Mouse (Mus musculus): ENCODE data around the gene Plcd1. TPM values are rescaled to one million over a fixed set of nuclear protein-coding genes. Genes with fewer than 3 reads are reported as not detected.

Plcd1 gene
- polyA plus RNA-seq, 2 experiments, result 38.2 to 50.0 TPM

- H3K4me1 ChIP-seq (ENCODE audit: control insufficient read depth, insufficient read depth, low read length), result peaks cover 26% of the 10 kb centered on the region
- no peak overlapping the region for H3K4me2 ChIP-seq (replicated peaks; ENCODE audit: low read depth, low read length, severe bottlenecking)
- H3K4me3 ChIP-seq (replicated peaks; ENCODE audit: low read length), result no peak overlapping the region
- TF ChIP-seq POLR2A (IDR thresholded peaks at IDR 0.05; ENCODE audit: borderline replicate concordance, extremely low read depth, insufficient read depth, insufficient read length), result no peak
- no peaks in the 10 kb centered on the region for H3K9me3 ChIP-seq (ENCODE audit: control insufficient read depth, low read length)
- DNase-seq (ENCODE audit: low spot score) (no peak), ATAC-seq (ENCODE audit: low FRiP score, low read depth) (no peak)
- H3K27ac ChIP-seq (replicated peaks; ENCODE audit: low read depth, low read length), result no peak overlapping the region; the same call in 1 of the 2 replicates
- no peaks in the 10 kb centered on the region for H3K36me3 ChIP-seq (ENCODE audit: control insufficient read depth, insufficient read depth, low read length)
- WGBS, result 76% methylated on average over 13 of the region's 13 CpGs
- H3K9ac ChIP-seq (ENCODE audit: low read depth, low read length, severe bottlenecking), result no peak overlapping the region; the same call in 1 of the 2 replicates
- no peaks in the 10 kb centered on the region for H3K27me3 ChIP-seq (ENCODE audit: control insufficient read depth, insufficient read depth, low read length)
Observed at GRCm38 (mm10) chr9:119094462-119095109, 1.3 kb upstream of the Plcd1 start.

- peak overlapping the region; percentile 45 for H3K4me3 ChIP-seq (replicated peaks; ENCODE audit: low read length)
- ATAC-seq (ENCODE audit: low FRiP score, low read depth), result no peak
- peak overlapping the region; percentile 55 for H3K9ac ChIP-seq (ENCODE audit: low read depth, low read length, severe bottlenecking)
- no peaks in the 10 kb centered on the region for H3K27me3 ChIP-seq (ENCODE audit: control insufficient read depth, insufficient read depth, low read length)
- no peak for DNase-seq (ENCODE audit: low spot score)
- no peak overlapping the region; the same call in 1 of the 2 replicates for H3K27ac ChIP-seq (replicated peaks; ENCODE audit: low read depth, low read length)
- no peaks in the 10 kb centered on the region for H3K36me3 ChIP-seq (ENCODE audit: control insufficient read depth, insufficient read depth, low read length)
- peak overlapping the region; percentile 67 for H3K4me2 ChIP-seq (replicated peaks; ENCODE audit: low read depth, low read length, severe bottlenecking)
- H3K9me3 ChIP-seq (ENCODE audit: control insufficient read depth, low read length), result no peaks in the 10 kb centered on the region
- TF ChIP-seq POLR2A (IDR thresholded peaks at IDR 0.05; ENCODE audit: borderline replicate concordance, extremely low read depth, insufficient read depth, insufficient read length), result no peak
- WGBS, result 4% methylated on average over 43 of the region's 45 CpGs
- H3K4me1 ChIP-seq (ENCODE audit: control insufficient read depth, insufficient read depth, low read length), result peaks cover 36% of the 10 kb centered on the region
Observed at GRCm38 (mm10) chr9:119092473-119093418, 556 bp downstream of the Plcd1 start.

- H3K4me1 ChIP-seq (ENCODE audit: control insufficient read depth, insufficient read depth, low read length), result peaks cover 38% of the 10 kb centered on the region
- TF ChIP-seq POLR2A (IDR thresholded peaks at IDR 0.05; ENCODE audit: borderline replicate concordance, extremely low read depth, insufficient read depth, insufficient read length), result no peak
Observed at GRCm38 (mm10) chr9:119091581-119092310, 1.6 kb downstream of the Plcd1 start.

GRCm38 (mm10) chr9:119090462-119090861 is 2.8 kb downstream of the Plcd1 start:
- no peak for TF ChIP-seq POLR2A (IDR thresholded peaks at IDR 0.05; ENCODE audit: borderline replicate concordance, extremely low read depth, insufficient read depth, insufficient read length)
- ATAC-seq (ENCODE audit: low FRiP score, low read depth), result no peak
- H3K4me1 ChIP-seq (ENCODE audit: control insufficient read depth, insufficient read depth, low read length), result peaks cover 33% of the 10 kb centered on the region
- H3K4me2 ChIP-seq (replicated peaks; ENCODE audit: low read depth, low read length, severe bottlenecking), result no peak overlapping the region
- DNase-seq (ENCODE audit: low spot score), result no peak
- H3K27me3 ChIP-seq (ENCODE audit: control insufficient read depth, insufficient read depth, low read length), result no peaks in the 10 kb centered on the region
- no peaks in the 10 kb centered on the region for H3K36me3 ChIP-seq (ENCODE audit: control insufficient read depth, insufficient read depth, low read length)
- no peak overlapping the region for H3K27ac ChIP-seq (replicated peaks; ENCODE audit: low read depth, low read length)
- H3K9ac ChIP-seq (ENCODE audit: low read depth, low read length, severe bottlenecking), result no peak overlapping the region
- 92% methylated on average over 5 of the region's 5 CpGs for WGBS
- no peaks in the 10 kb centered on the region for H3K9me3 ChIP-seq (ENCODE audit: control insufficient read depth, low read length)
- no peak overlapping the region for H3K4me3 ChIP-seq (replicated peaks; ENCODE audit: low read length)

More at GRCm38 (mm10) chr9:119091581-119092310, 1.6 kb downstream of the Plcd1 start:
- WGBS, result 78% methylated on average over 11 of the region's 12 CpGs
- no peaks in the 10 kb centered on the region for H3K36me3 ChIP-seq (ENCODE audit: control insufficient read depth, insufficient read depth, low read length)
- peak overlapping the region; percentile 45 for H3K4me3 ChIP-seq (replicated peaks; ENCODE audit: low read length)
- H3K9ac ChIP-seq (ENCODE audit: low read depth, low read length, severe bottlenecking), result peak overlapping the region; percentile 55; the same call in 1 of the 2 replicates
- H3K27ac ChIP-seq (replicated peaks; ENCODE audit: low read depth, low read length), result no peak overlapping the region
- no peak for DNase-seq (ENCODE audit: low spot score)
- H3K4me2 ChIP-seq (replicated peaks; ENCODE audit: low read depth, low read length, severe bottlenecking), result peak overlapping the region; percentile 67
- no peaks in the 10 kb centered on the region for H3K9me3 ChIP-seq (ENCODE audit: control insufficient read depth, low read length)
- no peak for ATAC-seq (ENCODE audit: low FRiP score, low read depth)
- no peaks in the 10 kb centered on the region for H3K27me3 ChIP-seq (ENCODE audit: control insufficient read depth, insufficient read depth, low read length)

- no peak for DNase-seq (ENCODE audit: low spot score)
- Histone ChIP-seq H3K36me3 (ENCODE audit: control insufficient read depth, insufficient read depth, low read length) (0 out of 2 replicates have a peak, but pooled peaks cover 3% of the 10 kb centered on the region), H3K4me2 (replicated peaks; ENCODE audit: low read depth, low read length, severe bottlenecking) (peak overlapping the region; percentile 19), H3K4me3 (replicated peaks; ENCODE audit: low read length) (no peak overlapping the region), H3K27ac (replicated peaks; ENCODE audit: low read depth, low read length) (0 out of 2 replicates have a peak overlapping the region, but pooled peaks have one; percentile 43), H3K4me1 (ENCODE audit: control insufficient read depth, insufficient read depth, low read length) (peaks cover 28% of the 10 kb centered on the region), H3K27me3 (ENCODE audit: control insufficient read depth, insufficient read depth, low read length) (no peaks in the 10 kb centered on the region), H3K9ac (ENCODE audit: low read depth, low read length, severe bottlenecking) (no peak overlapping the region), H3K9me3 (ENCODE audit: control insufficient read depth, low read length) (no peaks in the 10 kb centered on the region)
- no peak for TF ChIP-seq POLR2A (IDR thresholded peaks at IDR 0.05; ENCODE audit: borderline replicate concordance, extremely low read depth, insufficient read depth, insufficient read length)
- 68% methylated on average over 7 of the region's 7 CpGs for WGBS
- ATAC-seq (ENCODE audit: low FRiP score, low read depth), result no peak
Observed at GRCm38 (mm10) chr9:119089437-119089836, 3.9 kb downstream of the Plcd1 start.
